Mouse (Mus musculus): ENCODE measurements around the gene Gpr107.

Gene Gpr107

GRCm38 (mm10) chr2:31241639-31242038 lies 89.5 kb downstream of the Gpr107 start:
- DNase-seq (ENCODE audit: extremely low read depth, insufficient read length, low spot score) = no peak

GRCm38 (mm10) chr2:31244216-31244615 lies 92.1 kb downstream of the Gpr107 start:
- DNase-seq (ENCODE audit: extremely low read depth, insufficient read length, low spot score) = no peak

- no peak for DNase-seq (ENCODE audit: extremely low read depth, insufficient read length, low spot score)
Observed at GRCm38 (mm10) chr2:31245051-31245450, 92.9 kb downstream of the Gpr107 start.

- DNase-seq (ENCODE audit: extremely low read depth, insufficient read length, low spot score) = peak; percentile 86
Observed at GRCm38 (mm10) chr2:31245491-31246141, 93.5 kb downstream of the Gpr107 start, which contains the start of gene Ncs1. Gene Ncs1, plus strand, starts transcription at chr2:31245823.

- DNase-seq (ENCODE audit: extremely low read depth, insufficient read length, low spot score) = peak; percentile 64
Observed at GRCm38 (mm10) chr2:31246251-31246971, 94.3 kb downstream of the Gpr107 start.

- DNase-seq (ENCODE audit: extremely low read depth, insufficient read length, low spot score) = no peak
Observed at GRCm38 (mm10) chr2:31248856-31249255, 96.7 kb downstream of the Gpr107 start.

- DNase-seq (ENCODE audit: extremely low read depth, insufficient read length, low spot score) = no peak
Observed at GRCm38 (mm10) chr2:31252167-31252566, 100.1 kb downstream of the Gpr107 start.

GRCm38 (mm10) chr2:31253463-31253862 lies 101.3 kb downstream of the Gpr107 start:
- DNase-seq (ENCODE audit: extremely low read depth, insufficient read length, low spot score) = no peak

GRCm38 (mm10) chr2:31254806-31255205 lies 102.7 kb downstream of the Gpr107 start:
- no peak for DNase-seq (ENCODE audit: extremely low read depth, insufficient read length, low spot score)

GRCm38 (mm10) chr2:31255952-31256938 lies 104.1 kb downstream of the Gpr107 start:
- DNase-seq (ENCODE audit: extremely low read depth, insufficient read length, low spot score) = peak; percentile 61

GRCm38 (mm10) chr2:31257096-31257495 lies 105.0 kb downstream of the Gpr107 start:
- DNase-seq (ENCODE audit: extremely low read depth, insufficient read length, low spot score) = no peak

- DNase-seq (ENCODE audit: extremely low read depth, insufficient read length, low spot score) = peak; percentile 73
Observed at GRCm38 (mm10) chr2:31258609-31259366, 106.7 kb downstream of the Gpr107 start.

GRCm38 (mm10) chr2:31259367-31259920 lies 107.3 kb downstream of the Gpr107 start:
- DNase-seq (ENCODE audit: extremely low read depth, insufficient read length, low spot score) = no peak

GRCm38 (mm10) chr2:31260549-31260948 lies 108.4 kb downstream of the Gpr107 start:
- DNase-seq (ENCODE audit: extremely low read depth, insufficient read length, low spot score) = no peak

- DNase-seq (ENCODE audit: extremely low read depth, insufficient read length, low spot score) = no peak
Observed at GRCm38 (mm10) chr2:31263039-31263461, 110.9 kb downstream of the Gpr107 start.

- DNase-seq (ENCODE audit: extremely low read depth, insufficient read length, low spot score) = peak; percentile 60
Observed at GRCm38 (mm10) chr2:31263746-31264378, 111.7 kb downstream of the Gpr107 start.

- DNase-seq (ENCODE audit: extremely low read depth, insufficient read length, low spot score) = no peak
Observed at GRCm38 (mm10) chr2:31267447-31267846, 115.3 kb downstream of the Gpr107 start.

Measured in 3134 (cell line).